Mouse (Mus musculus): ENCODE results near the gene Scn4a. TPM values are rescaled to one million over a fixed set of nuclear protein-coding genes. Genes with fewer than 3 reads are reported as not detected.
A peak's percentile ranks its signal among the peaks of the same experiment; 100 is the strongest.
"Not testable (repeated sequence)": the region's sequence is repeated elsewhere in the genome, so short reads cannot be mapped to it uniquely, and the experiment has no call there.

Gene Scn4a
- polyA plus RNA-seq (2012; rRNA removed) = 0.02 and 0.04 TPM in 2 replicates

GRCm38 (mm10) chr11:106353188-106353587 lies at the start of gene Scn4a:
Gene Scn4a, minus strand, starts transcription at chr11:106353288.
- Histone ChIP-seq H3K4me3 (ENCODE audit: insufficient read depth, low read length) (no peak within 1 kb of the TSS), H3K27ac (ENCODE audit: insufficient read depth, low read length) (no peak within 1 kb of the TSS), H3K4me1 (ENCODE audit: control insufficient read depth, insufficient read depth, low read length) (no peaks in the 10 kb centered on the region)
- TF ChIP-seq CTCF (IDR thresholded peaks at IDR 0.05; ENCODE audit: extremely low read depth, insufficient read depth, low read length) (no peak), POLR2A (IDR thresholded peaks at IDR 0.05; ENCODE audit: extremely low read depth, insufficient read depth, low read length) (no peak)

DNA sequence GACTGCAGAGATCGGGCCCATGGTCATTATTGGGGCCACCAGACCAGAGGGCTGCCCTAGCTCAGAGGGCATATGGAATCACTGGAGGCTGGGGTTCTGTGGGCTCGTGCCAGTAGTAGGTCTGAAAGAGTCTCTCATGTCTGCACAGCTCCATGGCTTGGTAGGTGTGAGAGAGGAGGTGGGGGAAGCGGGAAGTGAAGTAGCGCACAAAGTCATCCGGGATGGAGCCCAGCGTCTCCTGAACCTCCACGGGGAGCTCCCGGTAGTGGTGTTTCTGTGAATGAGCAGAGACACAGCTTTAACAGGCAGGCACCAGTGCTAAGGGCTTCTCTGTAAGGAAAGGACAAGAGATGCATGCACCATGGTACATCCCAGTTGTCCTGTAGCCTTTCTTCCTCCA lies 45.4 kb upstream of the Scn4a start:
- Histone ChIP-seq H3K4me1 (ENCODE audit: control insufficient read depth, insufficient read depth, low read length) (no peaks in the 10 kb centered on the region), H3K4me3 (ENCODE audit: insufficient read depth, low read length) (no peak overlapping the region), H3K27ac (ENCODE audit: insufficient read depth, low read length) (no peak overlapping the region)
- TF ChIP-seq POLR2A (IDR thresholded peaks at IDR 0.05; ENCODE audit: extremely low read depth, insufficient read depth, low read length) = no peak
- TF ChIP-seq CTCF (IDR thresholded peaks at IDR 0.05; ENCODE audit: extremely low read depth, insufficient read depth, low read length) = no peak

DNA sequence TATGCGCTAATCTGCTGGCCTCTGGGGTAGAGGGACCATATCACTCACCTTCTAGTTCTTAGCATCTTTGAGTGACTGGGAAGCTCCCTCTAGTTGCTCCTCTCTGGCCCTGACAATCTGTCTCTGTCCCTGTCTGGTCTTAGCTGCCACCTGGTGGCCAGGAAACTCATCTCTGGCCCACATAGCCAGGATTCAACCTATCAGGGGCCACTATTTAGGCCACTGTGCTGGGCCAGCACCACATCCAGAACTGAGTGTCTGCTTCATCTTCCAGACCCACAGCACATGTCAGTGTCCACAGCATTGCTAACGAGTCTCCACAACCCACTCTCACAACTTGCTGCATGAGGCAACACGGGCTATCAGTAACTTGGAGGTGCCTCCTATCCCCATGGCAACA lies 44.6 kb upstream of the Scn4a start:
- no peak overlapping the region for H3K27ac ChIP-seq (ENCODE audit: insufficient read depth, low read length)
- no peaks in the 10 kb centered on the region for H3K4me1 ChIP-seq (ENCODE audit: control insufficient read depth, insufficient read depth, low read length)
- no peak overlapping the region for H3K4me3 ChIP-seq (ENCODE audit: insufficient read depth, low read length)
- TF ChIP-seq POLR2A (IDR thresholded peaks at IDR 0.05; ENCODE audit: extremely low read depth, insufficient read depth, low read length) (no peak), CTCF (IDR thresholded peaks at IDR 0.05; ENCODE audit: extremely low read depth, insufficient read depth, low read length) (peak; percentile 33)

GRCm38 (mm10) chr11:106394055-106394454 lies 41.0 kb upstream of the Scn4a start:
- not testable (repeated sequence) for H3K27ac ChIP-seq (ENCODE audit: insufficient read depth, low read length); H3K4me3 ChIP-seq (ENCODE audit: insufficient read depth, low read length); H3K4me1 ChIP-seq (ENCODE audit: control insufficient read depth, insufficient read depth, low read length)

- no peak overlapping the region for H3K27ac ChIP-seq (ENCODE audit: insufficient read depth, low read length)
- TF ChIP-seq CTCF (IDR thresholded peaks at IDR 0.05; ENCODE audit: extremely low read depth, insufficient read depth, low read length) (no peak), POLR2A (IDR thresholded peaks at IDR 0.05; ENCODE audit: extremely low read depth, insufficient read depth, low read length) (no peak)
- H3K4me1 ChIP-seq (ENCODE audit: control insufficient read depth, insufficient read depth, low read length) = no peaks in the 10 kb centered on the region
- no peak overlapping the region for H3K4me3 ChIP-seq (ENCODE audit: insufficient read depth, low read length)
Measured at GRCm38 (mm10) chr11:106393331-106393616, 40.2 kb upstream of the Scn4a start.

GRCm38 (mm10) chr11:106392597-106393330 lies 39.7 kb upstream of the Scn4a start:
- TF ChIP-seq POLR2A (IDR thresholded peaks at IDR 0.05; ENCODE audit: extremely low read depth, insufficient read depth, low read length) = no peak
- TF ChIP-seq CTCF (IDR thresholded peaks at IDR 0.05; ENCODE audit: extremely low read depth, insufficient read depth, low read length) = no peak
- Histone ChIP-seq H3K4me3 (ENCODE audit: insufficient read depth, low read length) (no peak overlapping the region), H3K27ac (ENCODE audit: insufficient read depth, low read length) (no peak overlapping the region), H3K4me1 (ENCODE audit: control insufficient read depth, insufficient read depth, low read length) (no peaks in the 10 kb centered on the region)

- no peak overlapping the region for H3K4me3 ChIP-seq (ENCODE audit: insufficient read depth, low read length)
Measured at GRCm38 (mm10) chr11:106391546-106392188, 38.6 kb upstream of the Scn4a start.

DNA sequence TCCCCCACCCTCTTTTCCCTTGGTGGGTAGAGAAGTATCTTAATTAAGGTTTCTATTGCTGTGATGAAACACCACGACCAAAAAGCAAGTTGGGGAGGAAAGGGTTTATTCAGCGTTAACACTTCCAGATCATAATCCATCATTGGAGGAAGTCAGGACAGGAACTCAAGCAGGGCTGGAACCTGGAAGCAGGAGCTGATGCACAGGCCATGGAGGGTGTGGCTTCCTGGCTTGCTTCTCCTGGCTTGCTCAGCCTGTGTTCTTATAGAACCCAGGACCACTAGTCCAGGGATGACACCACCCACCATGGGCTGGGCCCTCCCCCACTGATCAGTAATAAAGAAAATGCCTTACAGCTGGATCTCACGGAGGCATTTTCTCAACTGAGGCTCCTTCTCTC lies 37.7 kb upstream of the Scn4a start:
- Histone ChIP-seq H3K4me1 (ENCODE audit: control insufficient read depth, insufficient read depth, low read length) (no peaks in the 10 kb centered on the region), H3K4me3 (ENCODE audit: insufficient read depth, low read length) (no peak overlapping the region), H3K27ac (ENCODE audit: insufficient read depth, low read length) (no peak overlapping the region)
- no peak for TF ChIP-seq CTCF (IDR thresholded peaks at IDR 0.05; ENCODE audit: extremely low read depth, insufficient read depth, low read length)
- TF ChIP-seq POLR2A (IDR thresholded peaks at IDR 0.05; ENCODE audit: extremely low read depth, insufficient read depth, low read length) = no peak

More at GRCm38 (mm10) chr11:106391546-106392188, 38.6 kb upstream of the Scn4a start:
- TF ChIP-seq CTCF (IDR thresholded peaks at IDR 0.05; ENCODE audit: extremely low read depth, insufficient read depth, low read length) = peak; percentile 99
- no peak for TF ChIP-seq POLR2A (IDR thresholded peaks at IDR 0.05; ENCODE audit: extremely low read depth, insufficient read depth, low read length)
- Histone ChIP-seq H3K4me1 (ENCODE audit: control insufficient read depth, insufficient read depth, low read length) (no peaks in the 10 kb centered on the region), H3K27ac (ENCODE audit: insufficient read depth, low read length) (no peak overlapping the region)

GRCm38 (mm10) chr11:106389611-106390010 lies 36.5 kb upstream of the Scn4a start:
- TF ChIP-seq POLR2A (IDR thresholded peaks at IDR 0.05; ENCODE audit: extremely low read depth, insufficient read depth, low read length) = no peak
- no peak for TF ChIP-seq CTCF (IDR thresholded peaks at IDR 0.05; ENCODE audit: extremely low read depth, insufficient read depth, low read length)
- Histone ChIP-seq H3K4me1 (ENCODE audit: control insufficient read depth, insufficient read depth, low read length) (no peaks in the 10 kb centered on the region), H3K27ac (ENCODE audit: insufficient read depth, low read length) (no peak overlapping the region)

GRCm38 (mm10) chr11:106387791-106388216 lies 34.7 kb upstream of the Scn4a start, which contains the start of gene Icam2:
Gene Icam2, minus strand, starts transcription at chr11:106388075.
- TF ChIP-seq CTCF (IDR thresholded peaks at IDR 0.05; ENCODE audit: extremely low read depth, insufficient read depth, low read length) (no peak), POLR2A (IDR thresholded peaks at IDR 0.05; ENCODE audit: extremely low read depth, insufficient read depth, low read length) (no peak)
- Histone ChIP-seq H3K27ac (ENCODE audit: insufficient read depth, low read length) (no peak within 1 kb of the TSS), H3K4me3 (ENCODE audit: insufficient read depth, low read length) (no peak within 1 kb of the TSS), H3K4me1 (ENCODE audit: control insufficient read depth, insufficient read depth, low read length) (no peaks in the 10 kb centered on the region)

More at GRCm38 (mm10) chr11:106389611-106390010, 36.5 kb upstream of the Scn4a start:
- no peak overlapping the region for H3K4me3 ChIP-seq (ENCODE audit: insufficient read depth, low read length)

Measured in cortical plate, adult 2 months (tissue).